Mouse (Mus musculus): Measurements from ENCODE around the gene Ggn. TPM values are rescaled to one million over a fixed set of nuclear protein-coding genes. Genes with fewer than 3 reads are reported as not detected.
"Not testable (repeated sequence)": the region's sequence is repeated elsewhere in the genome, so short reads cannot be mapped to it uniquely, and the experiment has no call there.

Gene Ggn
- polyA plus RNA-seq, 1 experiment from 2014 or later = 0.14 TPM

GRCm38 (mm10) chr7:29170755-29171561 lies 948 bp downstream of the Ggn start:
- Histone ChIP-seq H3K4me3 (ENCODE audit: low read length) (peak overlapping the region; percentile 58), H3K36me3 (ENCODE audit: control insufficient read depth, insufficient read depth) (peaks cover 27% of the 10 kb centered on the region), H3K27me3 (ENCODE audit: control insufficient read depth, insufficient read depth, low read length) (peaks cover 38% of the 10 kb centered on the region), H3K9me3 (replicated peaks; ENCODE audit: control insufficient read depth, low read length) (no peaks in the 10 kb centered on the region), H3K4me1 (ENCODE audit: control insufficient read depth, insufficient read depth, low read length) (peaks cover 20% of the 10 kb centered on the region), H3K9ac (ENCODE audit: low read length) (peak overlapping the region; percentile 64), H3K4me2 (ENCODE audit: low read depth, low read length) (peak overlapping the region; percentile 86), H3K27ac (ENCODE audit: low read length) (no peak overlapping the region)
- ATAC-seq (replicated peaks; ENCODE audit: extremely low read depth, insufficient read depth, low FRiP score) = no peak
- WGBS = 2% methylated on average over 43 of the region's 43 CpGs

- H3K9ac ChIP-seq (ENCODE audit: low read length) = peak overlapping the region; percentile 64
- H3K27ac ChIP-seq (ENCODE audit: low read length) = no peak overlapping the region
- peak overlapping the region; percentile 86 for H3K4me2 ChIP-seq (ENCODE audit: low read depth, low read length)
- peaks cover 20% of the 10 kb centered on the region for H3K4me1 ChIP-seq (ENCODE audit: control insufficient read depth, insufficient read depth, low read length)
- H3K36me3 ChIP-seq (ENCODE audit: control insufficient read depth, insufficient read depth) = peaks cover 27% of the 10 kb centered on the region
- H3K9me3 ChIP-seq (replicated peaks; ENCODE audit: control insufficient read depth, low read length) = no peaks in the 10 kb centered on the region
- no peak for ATAC-seq (replicated peaks; ENCODE audit: extremely low read depth, insufficient read depth, low FRiP score)
- H3K4me3 ChIP-seq (ENCODE audit: low read length) = peak overlapping the region; percentile 58
- H3K27me3 ChIP-seq (ENCODE audit: control insufficient read depth, insufficient read depth, low read length) = peaks cover 38% of the 10 kb centered on the region
- 4% methylated on average over 34 of the region's 34 CpGs for WGBS
Observed at GRCm38 (mm10) chr7:29171562-29172097, 1.6 kb downstream of the Ggn start.

- WGBS = 38% methylated on average over 32 of the region's 32 CpGs
- peaks cover 20% of the 10 kb centered on the region for H3K4me1 ChIP-seq (ENCODE audit: control insufficient read depth, insufficient read depth, low read length)
- no peak overlapping the region for H3K4me2 ChIP-seq (ENCODE audit: low read depth, low read length)
- peaks cover 37% of the 10 kb centered on the region for H3K27me3 ChIP-seq (ENCODE audit: control insufficient read depth, insufficient read depth, low read length)
- H3K36me3 ChIP-seq (ENCODE audit: control insufficient read depth, insufficient read depth) = peaks cover 27% of the 10 kb centered on the region
- H3K4me3 ChIP-seq (ENCODE audit: low read length) = no peak overlapping the region
- H3K9ac ChIP-seq (ENCODE audit: low read length) = no peak overlapping the region
- H3K27ac ChIP-seq (ENCODE audit: low read length) = no peak overlapping the region
- H3K9me3 ChIP-seq (replicated peaks; ENCODE audit: control insufficient read depth, low read length) = no peaks in the 10 kb centered on the region
- ATAC-seq (replicated peaks; ENCODE audit: extremely low read depth, insufficient read depth, low FRiP score) = no peak
Observed at GRCm38 (mm10) chr7:29172390-29173016, 2.5 kb downstream of the Ggn start.

GRCm38 (mm10) chr7:29178106-29178505 lies 8.1 kb downstream of the Ggn start:
- 91% methylated on average over 4 of the region's 4 CpGs for WGBS

GRCm38 (mm10) chr7:29179323-29179722 lies 9.3 kb downstream of the Ggn start:
- Histone ChIP-seq H3K4me1 (ENCODE audit: control insufficient read depth, insufficient read depth, low read length) (peaks cover 12% of the 10 kb centered on the region), H3K9ac (ENCODE audit: low read length) (peak overlapping the region; percentile 86), H3K9me3 (replicated peaks; ENCODE audit: control insufficient read depth, low read length) (no peaks in the 10 kb centered on the region), H3K36me3 (ENCODE audit: control insufficient read depth, insufficient read depth) (peaks cover 16% of the 10 kb centered on the region), H3K4me2 (ENCODE audit: low read depth, low read length) (peak overlapping the region; percentile 92), H3K27me3 (ENCODE audit: control insufficient read depth, insufficient read depth, low read length) (no peaks in the 10 kb centered on the region), H3K27ac (ENCODE audit: low read length) (0 out of 2 replicates have a peak overlapping the region, but pooled peaks have one; percentile 10), H3K4me3 (ENCODE audit: low read length) (peak overlapping the region; percentile 72)
- no peak for ATAC-seq (replicated peaks; ENCODE audit: extremely low read depth, insufficient read depth, low FRiP score)
- 26% methylated on average over 7 of the region's 7 CpGs for whole genome bisulfite sequencing

More at GRCm38 (mm10) chr7:29178106-29178505, 8.1 kb downstream of the Ggn start:
- H3K27ac ChIP-seq (ENCODE audit: low read length) = no peak overlapping the region
- H3K4me2 ChIP-seq (ENCODE audit: low read depth, low read length) = no peak overlapping the region
- ATAC-seq (replicated peaks; ENCODE audit: extremely low read depth, insufficient read depth, low FRiP score) = no peak
- H3K9me3 ChIP-seq (replicated peaks; ENCODE audit: control insufficient read depth, low read length) = no peaks in the 10 kb centered on the region
- peaks cover 12% of the 10 kb centered on the region for H3K4me1 ChIP-seq (ENCODE audit: control insufficient read depth, insufficient read depth, low read length)
- H3K4me3 ChIP-seq (ENCODE audit: low read length) = no peak overlapping the region
- peaks cover 8% of the 10 kb centered on the region for H3K27me3 ChIP-seq (ENCODE audit: control insufficient read depth, insufficient read depth, low read length)
- no peak overlapping the region for H3K9ac ChIP-seq (ENCODE audit: low read length)
- H3K36me3 ChIP-seq (ENCODE audit: control insufficient read depth, insufficient read depth) = peaks cover 24% of the 10 kb centered on the region

GRCm38 (mm10) chr7:29180077-29180853 lies 10.3 kb downstream of the Ggn start, which contains the start of gene Psmd8:
Psmd8 (minus strand) TSS chr7:29180701.
- H3K27me3 ChIP-seq (ENCODE audit: control insufficient read depth, insufficient read depth, low read length) = no peaks in the 10 kb centered on the region

GRCm38 (mm10) chr7:29180854-29181236 lies 10.8 kb downstream of the Ggn start:
- peaks cover 1% of the 10 kb centered on the region; the same call in 1 of the 2 replicates for H3K36me3 ChIP-seq (ENCODE audit: control insufficient read depth, insufficient read depth)
- H3K27me3 ChIP-seq (ENCODE audit: control insufficient read depth, insufficient read depth, low read length) = no peaks in the 10 kb centered on the region
- H3K4me3 ChIP-seq (ENCODE audit: low read length) = peak overlapping the region; percentile 72
- no peak overlapping the region; the same call in 1 of the 2 replicates for H3K27ac ChIP-seq (ENCODE audit: low read length)
- 41% methylated on average over 5 of the region's 5 CpGs for WGBS
- peaks cover 12% of the 10 kb centered on the region for H3K4me1 ChIP-seq (ENCODE audit: control insufficient read depth, insufficient read depth, low read length)
- H3K4me2 ChIP-seq (ENCODE audit: low read depth, low read length) = peak overlapping the region; percentile 66
- H3K9me3 ChIP-seq (replicated peaks; ENCODE audit: control insufficient read depth, low read length) = no peaks in the 10 kb centered on the region
- ATAC-seq (replicated peaks; ENCODE audit: extremely low read depth, insufficient read depth, low FRiP score) = no peak
- H3K9ac ChIP-seq (ENCODE audit: low read length) = no peak overlapping the region

More at GRCm38 (mm10) chr7:29180077-29180853, 10.3 kb downstream of the Ggn start, which contains the start of gene Psmd8:
- H3K9ac ChIP-seq (ENCODE audit: low read length) = peak within 1 kb of the TSS; percentile 86
- H3K4me2 ChIP-seq (ENCODE audit: low read depth, low read length) = peak within 1 kb of the TSS; percentile 92
- WGBS = under 1% methylated on average over 62 of the region's 62 CpGs
- peak; percentile 98 for ATAC-seq (replicated peaks; ENCODE audit: extremely low read depth, insufficient read depth, low FRiP score)
- peak within 1 kb of the TSS; percentile 72 for H3K4me3 ChIP-seq (ENCODE audit: low read length)
- peaks cover 7% of the 10 kb centered on the region for H3K36me3 ChIP-seq (ENCODE audit: control insufficient read depth, insufficient read depth)
- peak within 1 kb of the TSS; percentile 58 for H3K27ac ChIP-seq (ENCODE audit: low read length)
- H3K4me1 ChIP-seq (ENCODE audit: control insufficient read depth, insufficient read depth, low read length) = peaks cover 12% of the 10 kb centered on the region
- no peaks in the 10 kb centered on the region for H3K9me3 ChIP-seq (replicated peaks; ENCODE audit: control insufficient read depth, low read length)

- not testable (repeated sequence) for ATAC-seq (replicated peaks; ENCODE audit: extremely low read depth, insufficient read depth, low FRiP score); H3K9ac ChIP-seq (ENCODE audit: low read length); H3K27me3 ChIP-seq (ENCODE audit: control insufficient read depth, insufficient read depth, low read length); H3K4me2 ChIP-seq (ENCODE audit: low read depth, low read length); H3K4me3 ChIP-seq (ENCODE audit: low read length); H3K27ac ChIP-seq (ENCODE audit: low read length); H3K36me3 ChIP-seq (ENCODE audit: control insufficient read depth, insufficient read depth); H3K9me3 ChIP-seq (replicated peaks; ENCODE audit: control insufficient read depth, low read length)
- WGBS = 88% methylated on average over 4 of the region's 4 CpGs
- peaks cover 12% of the 10 kb centered on the region for H3K4me1 ChIP-seq (ENCODE audit: control insufficient read depth, insufficient read depth, low read length)
Observed at GRCm38 (mm10) chr7:29181323-29181722, 11.3 kb downstream of the Ggn start.

Measured in heart, embryonic 16.5 days (tissue).